Mouse (Mus musculus): ENCODE data around the gene Cnbp.

Cnbp gene

GRCm38 (mm10) chr6:87850900-87851614 lies at the start of gene Cnbp:
Gene Cnbp (minus strand): TSS chr6:87851106.
- peak; percentile 97 for DNase-seq (ENCODE audit: low spot score)

DNA sequence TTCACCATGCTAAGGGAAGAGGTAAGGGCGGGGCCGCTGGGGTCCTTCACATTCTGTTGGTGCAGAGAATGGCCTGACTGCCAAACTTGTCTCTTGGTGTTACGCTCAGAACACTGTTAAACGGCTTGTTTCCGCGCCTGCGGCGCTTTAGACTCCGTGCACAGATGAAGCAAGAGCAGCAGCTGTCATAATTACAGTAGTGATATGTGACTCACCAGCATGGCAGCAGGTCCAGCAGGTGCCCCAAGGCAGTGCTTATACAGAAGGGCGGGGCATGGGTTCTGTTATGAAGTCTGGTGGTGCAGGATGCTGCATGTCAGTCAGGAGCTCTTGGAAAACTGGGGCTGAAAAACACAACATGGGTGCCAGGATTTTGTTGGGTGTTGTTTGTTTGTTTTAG lies 47.1 kb upstream of the Cnbp start:
- DNase-seq (ENCODE audit: low spot score) = no peak

- no peak for DNase-seq (ENCODE audit: low spot score)
These were observed 43.0 kb upstream of the Cnbp start for GRCm38 (mm10) chr6:87893931-87894330.

DNA sequence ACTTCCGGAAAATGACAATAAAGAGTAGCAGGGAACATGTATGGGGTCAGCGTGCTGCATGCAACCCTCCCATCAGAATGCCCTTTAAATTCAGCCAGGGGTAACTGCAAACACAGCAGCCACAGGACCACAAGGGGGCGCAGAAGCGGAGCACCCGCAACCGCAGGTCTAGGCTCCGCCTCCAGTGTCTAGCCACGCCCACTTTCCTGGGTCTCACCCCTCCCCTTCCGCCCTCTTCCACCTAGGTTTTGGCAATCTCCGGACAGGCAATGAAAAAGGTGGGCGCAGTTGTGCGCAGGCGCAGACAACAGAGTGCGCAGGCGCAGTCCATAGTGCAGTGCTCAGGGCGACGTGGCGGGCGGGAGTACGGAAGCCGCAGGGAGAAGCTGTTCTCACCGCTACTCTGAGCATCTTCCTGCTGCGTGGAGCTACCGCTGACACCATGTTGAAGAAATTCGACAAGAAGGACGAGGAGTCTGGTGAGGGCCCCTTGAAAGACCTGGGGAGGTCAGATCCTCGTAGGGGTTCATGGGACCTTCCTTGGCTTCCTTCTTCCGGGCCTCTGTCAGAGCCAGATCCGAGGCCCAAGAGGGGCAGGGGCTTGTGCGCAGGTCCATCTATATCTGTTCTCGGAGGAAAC lies 36.8 kb upstream of the Cnbp start, which contains the start of gene Copg1:
Gene Copg1 (plus strand): TSS at position 221 of the 640 bp plus-strand sequence.
- peak; percentile 100 for DNase-seq (ENCODE audit: low spot score)

GRCm38 (mm10) chr6:87886721-87887120 lies 35.8 kb upstream of the Cnbp start:
- no peak for DNase-seq (ENCODE audit: low spot score)

- DNase-seq (ENCODE audit: low spot score) = no peak
These were observed 31.9 kb upstream of the Cnbp start for GRCm38 (mm10) chr6:87882816-87883215.

GRCm38 (mm10) chr6:87882221-87882620 lies 31.3 kb upstream of the Cnbp start:
- no peak for DNase-seq (ENCODE audit: low spot score)

DNA sequence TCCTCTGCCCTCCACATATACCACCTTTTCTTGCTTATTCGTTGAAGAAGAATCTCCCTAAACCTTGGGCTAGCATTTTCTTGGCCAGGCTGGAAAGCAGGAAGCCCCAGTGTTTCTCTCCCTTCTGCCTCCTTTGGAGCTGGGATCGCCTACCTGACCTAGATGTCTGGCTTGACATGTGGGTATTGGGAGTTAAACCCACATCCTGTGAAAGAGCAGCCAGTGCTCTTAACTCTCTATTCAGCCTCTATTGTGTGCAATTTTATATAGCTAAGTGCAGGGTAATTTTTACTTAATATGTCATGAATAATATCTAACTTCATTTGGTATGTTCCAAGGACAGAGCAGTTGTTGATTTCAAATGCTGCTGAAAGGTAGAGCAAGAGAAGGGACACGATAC lies 28.7 kb upstream of the Cnbp start:
- no peak for DNase-seq (ENCODE audit: low spot score)

GRCm38 (mm10) chr6:87879010-87879409 lies 28.1 kb upstream of the Cnbp start:
- DNase-seq (ENCODE audit: low spot score) = peak; percentile 12

- DNase-seq (ENCODE audit: low spot score) = peak; percentile 13
These were observed 25.2 kb upstream of the Cnbp start for GRCm38 (mm10) chr6:87876068-87876643.

- DNase-seq (ENCODE audit: low spot score) = no peak
These were observed 24.7 kb upstream of the Cnbp start for GRCm38 (mm10) chr6:87875562-87875961.

- no peak for DNase-seq (ENCODE audit: low spot score)
These were observed 24.2 kb upstream of the Cnbp start for GRCm38 (mm10) chr6:87875083-87875482.

DNA sequence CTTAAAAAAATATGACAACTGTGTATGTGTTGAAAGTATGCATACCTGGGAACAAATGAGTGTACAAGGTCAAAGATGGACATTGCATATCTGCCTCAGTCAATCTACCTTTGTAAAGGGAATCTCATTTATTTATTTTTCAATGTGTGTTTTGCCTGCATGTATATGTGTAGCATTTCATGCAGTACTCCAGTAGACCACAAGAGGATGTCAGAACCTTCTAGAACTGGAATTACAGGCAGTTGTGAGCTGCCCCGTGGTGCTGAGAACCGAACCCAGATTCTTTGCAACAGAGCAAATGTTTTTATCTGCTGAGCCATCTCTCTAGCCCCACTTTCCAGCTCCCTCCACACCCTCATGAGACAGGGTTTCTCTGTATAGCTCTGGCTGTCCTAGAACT lies 23.1 kb upstream of the Cnbp start:
- DNase-seq (ENCODE audit: low spot score) = no peak

DNA sequence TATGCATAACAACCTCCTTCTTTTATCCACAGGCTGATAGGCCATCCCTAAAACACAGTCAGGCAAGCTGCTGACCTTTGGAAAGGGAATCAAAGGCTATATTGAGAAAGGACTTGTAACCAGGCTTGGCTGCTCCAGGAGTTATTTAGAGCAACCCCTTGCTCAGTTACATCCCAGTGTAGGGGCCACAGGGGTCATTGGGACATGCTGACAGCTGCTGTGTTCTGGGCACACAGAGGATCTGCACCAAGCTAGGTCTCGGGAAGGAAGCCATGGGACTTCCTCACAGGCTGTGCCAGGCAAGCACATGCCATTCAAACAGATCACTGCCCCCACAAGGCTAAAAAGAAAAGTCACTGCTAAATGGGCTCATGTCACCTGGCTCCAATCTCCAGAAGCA lies 22.2 kb upstream of the Cnbp start:
- DNase-seq (ENCODE audit: low spot score) = no peak

DNA sequence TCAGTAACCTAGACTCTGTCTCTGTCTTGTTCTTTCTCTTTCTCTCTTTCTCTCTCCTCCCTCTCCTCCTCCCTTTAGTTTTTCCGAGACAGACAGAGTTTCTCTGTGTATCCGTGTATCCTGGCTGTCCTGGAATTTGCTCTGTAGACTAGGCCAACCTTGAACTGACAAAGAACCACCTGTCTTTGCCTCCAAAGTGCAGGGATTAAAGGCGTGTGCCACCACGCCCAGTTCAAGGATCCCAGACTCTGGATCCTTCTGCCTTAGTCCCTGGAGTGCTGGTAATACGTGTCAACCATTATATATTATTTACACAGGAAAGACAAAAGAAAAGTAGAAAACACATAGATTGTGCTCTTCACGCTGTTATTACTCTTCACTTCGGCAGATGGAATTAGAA lies 20.3 kb upstream of the Cnbp start:
- no peak for DNase-seq (ENCODE audit: low spot score)

DNA sequence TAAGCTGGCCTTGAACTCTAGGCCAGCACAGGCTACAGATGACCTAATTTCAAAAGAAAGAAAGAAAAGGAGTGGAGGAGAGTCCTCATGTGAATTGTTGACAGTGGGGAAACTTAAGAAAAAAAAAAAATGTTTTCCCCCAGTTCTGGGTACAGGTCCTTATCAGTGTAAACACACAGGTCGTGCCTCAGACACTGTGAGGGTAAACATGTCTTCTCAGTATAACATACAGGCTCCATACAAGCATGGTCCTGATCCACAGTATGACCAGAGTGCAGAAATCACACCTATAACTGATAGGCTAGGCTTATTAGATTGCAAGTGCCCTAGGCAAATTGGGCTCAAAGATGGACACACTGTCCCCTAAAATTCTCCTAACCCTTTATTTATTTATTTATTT lies 19.5 kb upstream of the Cnbp start:
- DNase-seq (ENCODE audit: low spot score) = no peak

GRCm38 (mm10) chr6:87868871-87869506 lies 18.1 kb upstream of the Cnbp start:
- DNase-seq (ENCODE audit: low spot score) = no peak

- no peak for DNase-seq (ENCODE audit: low spot score)
These were observed 16.4 kb upstream of the Cnbp start for GRCm38 (mm10) chr6:87867256-87867655.

- DNase-seq (ENCODE audit: low spot score) = no peak
These were observed 15.3 kb upstream of the Cnbp start for GRCm38 (mm10) chr6:87866211-87866610.

DNA sequence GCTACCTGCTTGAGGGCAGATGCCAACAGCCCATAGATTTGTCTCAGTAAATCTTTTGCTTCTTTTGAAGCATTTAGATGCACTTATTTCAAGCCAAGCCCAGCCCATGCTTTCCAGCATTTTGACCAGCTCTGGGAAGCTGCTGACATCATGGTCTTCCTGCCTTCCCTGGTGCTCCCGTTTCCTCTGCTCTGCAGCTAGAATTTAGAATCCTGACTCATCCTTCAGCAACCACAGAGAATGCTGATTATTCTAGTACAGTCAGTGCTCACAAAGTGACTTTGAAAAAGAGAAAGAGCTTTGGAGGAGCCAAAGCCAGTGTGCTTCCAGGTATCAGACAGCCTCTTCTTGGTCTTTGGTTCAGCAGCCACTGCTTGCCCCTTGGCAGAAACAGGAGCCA lies 6.2 kb upstream of the Cnbp start:
- DNase-seq (ENCODE audit: low spot score) = no peak

GRCm38 (mm10) chr6:87853446-87853845 lies 2.5 kb upstream of the Cnbp start:
- DNase-seq (ENCODE audit: low spot score) = no peak

GRCm38 (mm10) chr6:87851871-87852270 lies 965 bp upstream of the Cnbp start:
- no peak for DNase-seq (ENCODE audit: low spot score)

All from embryo, embryonic 10.5 days (tissue).